In genomic region chr10:39732266-39733100, GRCm38 (mm10) we compare ENCODE assay signal across 8 mouse cellular contexts. TPM values are rescaled to one million over a fixed set of nuclear protein-coding genes. Genes with fewer than 3 reads are reported as not detected.
DNase-seq lines count a peak whose midpoint lies in the region; ATAC-seq and TF ChIP-seq lines count a peak whose summit lies in the region.

No protein-coding gene starts in this region.

- peak; percentile 70 for ATAC-seq in erythroblast, adult 5-6 weeks (replicated peaks; ENCODE audit: low FRiP score, poor library complexity, severe bottlenecking)
- peak; percentile 55 for ATAC-seq in heart, embryonic 11.5 days (replicated peaks; ENCODE audit: insufficient number of reproducible peaks, low FRiP score, low TSS enrichment)
- ATAC-seq in kidney, postnatal 0 days (replicated peaks; ENCODE audit: low FRiP score, low read depth), result peak; percentile 51
- peak; percentile 55 for ATAC-seq in liver, embryonic 11.5 days (replicated peaks; ENCODE audit: low FRiP score)

- no peaks in the 10 kb centered on the region for H3K9me3 ChIP-seq in heart, embryonic 11.5 days (replicated peaks; ENCODE audit: control insufficient read depth, low read length)
- H3K9me3 ChIP-seq in kidney, postnatal 0 days (replicated peaks; ENCODE audit: low read length), result no peaks in the 10 kb centered on the region
- no peaks in the 10 kb centered on the region for H3K9me3 ChIP-seq in liver, embryonic 11.5 days (ENCODE audit: control insufficient read depth, low read length)

- H3K4me3 ChIP-seq in bone marrow macrophage, adult 2 months (ENCODE audit: insufficient read depth, low read length), result peak overlapping the region; percentile 95
- peak overlapping the region; percentile 83 for H3K4me3 ChIP-seq in heart, embryonic 11.5 days (ENCODE audit: low read depth, low read length)
- peak overlapping the region; percentile 96 for H3K4me3 ChIP-seq in kidney, postnatal 0 days (replicated peaks; ENCODE audit: low read depth, low read length)
- peak overlapping the region; percentile 92 for H3K4me3 ChIP-seq in liver, embryonic 11.5 days (ENCODE audit: low read depth, low read length)
- peak overlapping the region; percentile 71 for H3K4me3 ChIP-seq in myocyte

- DNase-seq in B cell, adult 2 months, result peak; percentile 83 to 85
- DNase-seq in kidney, postnatal 0 days (ENCODE audit: low spot score), result peak; percentile 91
- peak; percentile 81 for DNase-seq in liver, embryonic 11.5 days (ENCODE audit: low spot score)
- DNase-seq in splenic B cell, adult 2 months (ENCODE audit: low read depth, low spot score), result peak; percentile 82

- peak overlapping the region; percentile 88 for H3K27ac ChIP-seq in bone marrow macrophage, adult 2 months (ENCODE audit: insufficient read depth, low read depth, low read length)
- peak overlapping the region; percentile 94 for H3K27ac ChIP-seq in heart, embryonic 11.5 days (ENCODE audit: low read depth, low read length)
- H3K27ac ChIP-seq in kidney, postnatal 0 days, result peak overlapping the region; percentile 99
- H3K27ac ChIP-seq in liver, embryonic 11.5 days (ENCODE audit: low read depth, low read length), result peak overlapping the region; percentile 97

- WGBS in heart, embryonic 11.5 days (ENCODE audit: insufficient replicate concordance), result 0% methylated on average over 76 of the region's 105 CpGs
- WGBS in kidney, postnatal 0 days, result under 1% methylated on average over 52 of the region's 105 CpGs
- under 1% methylated on average over 99 of the region's 105 CpGs for WGBS in liver, embryonic 11.5 days

- peaks cover 5% of the 10 kb centered on the region for H3K4me1 ChIP-seq in bone marrow macrophage, adult 2 months (ENCODE audit: control insufficient read depth, insufficient read depth, low read length)
- H3K4me1 ChIP-seq in heart, embryonic 11.5 days (ENCODE audit: control insufficient read depth, insufficient read depth, low read length), result 0 out of 2 replicates have a peak, but pooled peaks cover 2% of the 10 kb centered on the region
- peaks cover 3% of the 10 kb centered on the region; the same call in 1 of the 2 replicates for H3K4me1 ChIP-seq in kidney, postnatal 0 days (replicated peaks; ENCODE audit: insufficient read depth, low read length)
- H3K4me1 ChIP-seq in liver, embryonic 11.5 days (replicated peaks; ENCODE audit: control insufficient read depth, insufficient read depth, low read length), result peaks cover 7% of the 10 kb centered on the region; the same call in 1 of the 2 replicates

- TF ChIP-seq CTCF in bone marrow macrophage, adult 2 months (IDR thresholded peaks at IDR 0.05; ENCODE audit: low read depth, low read length), result no peak
- TF ChIP-seq CTCF in kidney, postnatal 0 days (IDR thresholded peaks at IDR 0.05; ENCODE audit: low read depth), result no peak; the same call in 1 of the 2 replicates

- peaks cover 47% of the 10 kb centered on the region for H3K79me2 ChIP-seq in myocyte (ENCODE audit: control insufficient read depth, insufficient read depth)

- peak overlapping the region; percentile 92 for H3K9ac ChIP-seq in heart, embryonic 11.5 days (ENCODE audit: low read depth, low read length)
- peak overlapping the region; percentile 92 for H3K9ac ChIP-seq in kidney, postnatal 0 days (ENCODE audit: low read depth, low read length)
- H3K9ac ChIP-seq in liver, embryonic 11.5 days (ENCODE audit: low read depth, low read length), result peak overlapping the region; percentile 96

- no peaks in the 10 kb centered on the region for H3K27me3 ChIP-seq in heart, embryonic 11.5 days (ENCODE audit: control insufficient read depth, insufficient read depth, low read length)
- H3K27me3 ChIP-seq in kidney, postnatal 0 days (ENCODE audit: insufficient read depth, low read length), result no peaks in the 10 kb centered on the region
- H3K27me3 ChIP-seq in liver, embryonic 11.5 days (replicated peaks; ENCODE audit: control insufficient read depth, insufficient read depth, low read length), result no peaks in the 10 kb centered on the region
- H3K27me3 ChIP-seq in myocyte (ENCODE audit: control insufficient read depth, insufficient read depth, insufficient read length), result no peaks in the 10 kb centered on the region
- H3K27me3 ChIP-seq in splenic B cell, adult 2 months (ENCODE audit: control insufficient read depth, insufficient read depth, low read length, poor library complexity, severe bottlenecking), result no peaks in the 10 kb centered on the region

- H3K36me3 ChIP-seq in heart, embryonic 11.5 days (ENCODE audit: control insufficient read depth, insufficient read depth, low read length), result no peaks in the 10 kb centered on the region
- no peaks in the 10 kb centered on the region for H3K36me3 ChIP-seq in kidney, postnatal 0 days (ENCODE audit: insufficient read depth, low read length)
- H3K36me3 ChIP-seq in liver, embryonic 11.5 days (ENCODE audit: control insufficient read depth, insufficient read depth, low read length), result no peaks in the 10 kb centered on the region
- no peaks in the 10 kb centered on the region for H3K36me3 ChIP-seq in myocyte (ENCODE audit: control insufficient read depth, insufficient read depth)
- no peaks in the 10 kb centered on the region for H3K36me3 ChIP-seq in splenic B cell, adult 2 months (ENCODE audit: control insufficient read depth, insufficient read depth, low read length, poor library complexity, severe bottlenecking)

- no peak for TF ChIP-seq POLR2A in bone marrow macrophage, adult 2 months (IDR thresholded peaks at IDR 0.05; ENCODE audit: borderline replicate concordance, low read depth, low read length)
- TF ChIP-seq POLR2A in myocyte (IDR thresholded peaks at IDR 0.05; ENCODE audit: insufficient read length, low read depth), result peak; percentile 48

- peak overlapping the region; percentile 81 for H3ac ChIP-seq in myocyte (ENCODE audit: control insufficient read depth, insufficient read length)

- peak overlapping the region; percentile 56 for H3K4me2 ChIP-seq in heart, embryonic 11.5 days
- peak overlapping the region; percentile 60 for H3K4me2 ChIP-seq in kidney, postnatal 0 days (ENCODE audit: low read length)
- H3K4me2 ChIP-seq in liver, embryonic 11.5 days, result peak overlapping the region; percentile 84
- H3K4me2 ChIP-seq in myocyte (ENCODE audit: low read depth), result peak overlapping the region; percentile 92

TF ChIP-seq in myocyte, 11 proteins besides CTCF, POLR2A, EP300 and RAD21:
- TF ChIP-seq E2F4 (IDR thresholded peaks at IDR 0.05; ENCODE audit: insufficient read depth) (no peak), REST (IDR thresholded peaks at IDR 0.05; ENCODE audit: insufficient read depth, insufficient read length) (no peak), MYOD1 (IDR thresholded peaks at IDR 0.05; ENCODE audit: control insufficient read depth in 1 of 3, insufficient read length in 2 of 3, low read depth in 2 of 3) (no peak), TCF12 (IDR thresholded peaks at IDR 0.05; ENCODE audit: insufficient read depth, poor library complexity, severe bottlenecking) (no peak), SRF (IDR thresholded peaks at IDR 0.05; ENCODE audit: control insufficient read depth, insufficient read length, low read depth) (no peak), MYOG (IDR thresholded peaks at IDR 0.05; ENCODE audit: control insufficient read depth in 1 of 3, insufficient read depth in 1 of 3, insufficient read length in 2 of 3, low read depth in 2 of 3) (no peak), CEBPB (IDR thresholded peaks at IDR 0.05; ENCODE audit: insufficient read depth, poor library complexity, severe bottlenecking) (no peak), POLR2AphosphoS2 (IDR thresholded peaks at IDR 0.05; ENCODE audit: insufficient read length, low read depth) (no peak), TCF3 (IDR thresholded peaks at IDR 0.05; ENCODE audit: insufficient read length, low read depth) (no peak), USF1 (IDR thresholded peaks at IDR 0.05; ENCODE audit: low read depth) (no peak), MAX (IDR thresholded peaks at IDR 0.05; ENCODE audit: low read depth) (no peak)
TF ChIP-seq in myocyte: peak in this region for 0.

RNA-seq across cellular contexts. Expression of gene Rev3l, which starts 0.6 kb away (rescaled TPM):
- 9.9 and 11.7 TPM in 2 replicates for polyA plus RNA-seq in bone marrow macrophage, adult 2 months (2012; ENCODE audit: insufficient read depth, insufficient read length, missing spikeins)
- total RNA-seq in erythroblast, adult 5-6 weeks (2015; ENCODE audit: low replicate concordance), result 22.2 and 22.5 TPM in 2 replicates
- 19.7 and 23.4 TPM in 2 replicates for total RNA-seq in erythroblast, adult 5-6 weeks (2017; ENCODE audit: low replicate concordance)
- 14.7 and 17.2 TPM in 2 replicates for polyA plus RNA-seq in heart, embryonic 11.5 days (2014; fragmentation: Nextera tagmentation; extraction: Ambion mirVana)
- 12.1 and 14.1 TPM in 2 replicates for polyA plus RNA-seq in kidney, postnatal 0 days (2015; fragmentation: Nextera tagmentation; extraction: Ambion mirVana)
- 8.7 and 9.5 TPM in 2 replicates for polyA plus RNA-seq in liver, embryonic 11.5 days (2014; fragmentation: Nextera tagmentation; extraction: Ambion mirVana)
- 2.4 TPM for polyA plus RNA-seq in myocyte (2012; fragmentation: generic; extraction: Trizol)

Comparison
In these comparisons a context has a peak if more than half of its experiments do, and no peak if none do; other contexts are left out.
1. Peak in every context shown above with its lines: DNase-seq, ATAC-seq, H3K4me3 ChIP-seq and H3K27ac ChIP-seq.